Mouse (Mus musculus) embryonic facial prominence, embryonic 14.5 days (tissue): Measurements from ENCODE around the gene Boc. TPM values are rescaled to one million over a fixed set of nuclear protein-coding genes. Genes with fewer than 3 reads are reported as not detected.

Experiments
- ATAC-seq: fragments of 200-750 bp; cut with Nextera tagmentation; 2 replicates; pipeline ENCODE4 v1.8.0; 2017; ENCODE audit warnings: low read depth, moderate number of reproducible peaks, moderate TSS enrichment
- DNase-seq: peaks from one replicate; pipeline ENCODE4 v3.0.0-alpha.2; 2015; ENCODE audit warnings: low spot score
- H3K27ac ChIP-seq: fragments of 300-500 bp; sonication (generic); replicated peaks from 2 replicates; pipeline ENCODE4 v1.5.1; 2014; ENCODE audit warnings: low read depth, mild to moderate bottlenecking, low read length, moderate library complexity
- H3K27me3 ChIP-seq: fragments of 300-500 bp; sonication (generic); replicated peaks from 2 replicates; pipeline ENCODE4 v1.6.1; 2014; ENCODE audit warnings: low read length; ENCODE audit not compliant: control insufficient read depth, insufficient read depth
- H3K36me3 ChIP-seq: fragments of 300-500 bp; sonication (generic); 2 replicates; pipeline ENCODE4 v1.6.1; 2014; ENCODE audit warnings: low read length, mixed read lengths; ENCODE audit not compliant: control insufficient read depth, insufficient read depth
- H3K4me1 ChIP-seq: fragments of 300-500 bp; sonication (generic); 2 replicates; pipeline ENCODE4 v1.6.1; 2014; ENCODE audit warnings: antibody characterized with exemption, low read length; ENCODE audit not compliant: control insufficient read depth, insufficient read depth
- H3K4me2 ChIP-seq: fragments of 300-500 bp; sonication (generic); 2 replicates; pipeline ENCODE4 v1.6.1; 2014; ENCODE audit warnings: low read depth, mild to moderate bottlenecking, low read length, moderate library complexity, mixed read lengths
- H3K4me3 ChIP-seq: fragments of 300-500 bp; sonication (generic); 2 replicates; pipeline ENCODE4 v1.5.1; 2014; ENCODE audit warnings: low read depth, mild to moderate bottlenecking, low read length
- H3K9ac ChIP-seq: fragments of 300-500 bp; sonication (generic); 2 replicates; pipeline ENCODE4 v1.6.1; 2014; ENCODE audit warnings: low read depth, mild to moderate bottlenecking, low read length, moderate library complexity, mixed read lengths
- H3K9me3 ChIP-seq: fragments of 300-500 bp; sonication (generic); 2 replicates; pipeline ENCODE4 v1.6.1; 2016; ENCODE audit warnings: low read length; ENCODE audit not compliant: control insufficient read depth
- WGBS: fragments of 180-500 bp; shearing (Covaris S2); extraction: QIAGEN DNeasy Blood & Tissue Kit; methylation state at CpG from one replicate; pipeline ENCODE4 v1.1.7; 2014; 5-methylcytosine and 5-hydroxymethylcytosine counted together
- polyA plus RNA-seq: library from polyadenylated mRNA; unstranded; fragments of >200 nt; fragmentation: Nextera tagmentation; extraction: Ambion mirVana; gene quantifications from 2 replicates; pipeline ENCODE4 v1.2.1, GENCODE M21; 2014

The Boc gene
- polyA plus RNA-seq, 1 experiment from 2014 or later, result 34.8 TPM

GRCm38 (mm10) chr16:44486612-44487011, 72.1 kb downstream of the Boc start:
- H3K4me1 ChIP-seq, result no peaks in the 10 kb centered on the region
- no peaks in the 10 kb centered on the region for H3K27me3 ChIP-seq
- no peak overlapping the region for H3K4me2 ChIP-seq
- no peak overlapping the region for H3K4me3 ChIP-seq
- no peak overlapping the region for H3K9ac ChIP-seq
- H3K36me3 ChIP-seq, result peaks cover 84% of the 10 kb centered on the region
- H3K9me3 ChIP-seq, result no peaks in the 10 kb centered on the region
- WGBS, result 87% methylated on average over 9 of the region's 9 CpGs
- DNase-seq (no peak), ATAC-seq (no peak)
- no peak overlapping the region for H3K27ac ChIP-seq

- Histone ChIP-seq H3K9me3 (no peaks in the 10 kb centered on the region), H3K4me1 (no peaks in the 10 kb centered on the region), H3K27me3 (no peaks in the 10 kb centered on the region), H3K9ac (no peak overlapping the region), H3K27ac (no peak overlapping the region), H3K4me2 (no peak overlapping the region), H3K36me3 (peaks cover 75% of the 10 kb centered on the region), H3K4me3 (no peak overlapping the region)
- 86% methylated on average over 8 of the region's 8 CpGs for WGBS
- DNase-seq (no peak), ATAC-seq (no peak)
Observed at GRCm38 (mm10) chr16:44485691-44486090, 73.0 kb downstream of the Boc start.

GRCm38 (mm10) chr16:44484831-44485230, 73.9 kb downstream of the Boc start:
- peak overlapping the region; percentile 9; the same call in 1 of the 2 replicates for H3K27ac ChIP-seq
- WGBS, result 71% methylated on average over 10 of the region's 10 CpGs
- no peaks in the 10 kb centered on the region for H3K4me1 ChIP-seq
- no peak for DNase-seq
- H3K36me3 ChIP-seq, result peaks cover 66% of the 10 kb centered on the region
- no peaks in the 10 kb centered on the region for H3K9me3 ChIP-seq
- H3K4me2 ChIP-seq, result no peak overlapping the region
- H3K4me3 ChIP-seq, result no peak overlapping the region
- H3K9ac ChIP-seq, result no peak overlapping the region
- no peak for ATAC-seq
- no peaks in the 10 kb centered on the region for H3K27me3 ChIP-seq

- H3K4me2 ChIP-seq, result no peak overlapping the region
- H3K27ac ChIP-seq, result peak overlapping the region; percentile 9; the same call in 1 of the 2 replicates
- no peaks in the 10 kb centered on the region for H3K4me1 ChIP-seq
- H3K4me3 ChIP-seq, result no peak overlapping the region
- ATAC-seq, result no peak
- DNase-seq, result peak; percentile 85
- no peaks in the 10 kb centered on the region for H3K9me3 ChIP-seq
- H3K9ac ChIP-seq, result no peak overlapping the region
- peaks cover 59% of the 10 kb centered on the region for H3K36me3 ChIP-seq
- H3K27me3 ChIP-seq, result no peaks in the 10 kb centered on the region
- 8% methylated on average over 7 of the region's 7 CpGs for WGBS
Observed at GRCm38 (mm10) chr16:44484079-44484478, 74.6 kb downstream of the Boc start.

GRCm38 (mm10) chr16:44481599-44482593, 76.8 kb downstream of the Boc start:
- Histone ChIP-seq H3K36me3 (peaks cover 37% of the 10 kb centered on the region), H3K4me3 (no peak overlapping the region), H3K27ac (peak overlapping the region; percentile 54), H3K4me1 (no peaks in the 10 kb centered on the region), H3K4me2 (no peak overlapping the region), H3K9me3 (no peaks in the 10 kb centered on the region), H3K9ac (peak overlapping the region; percentile 19; the same call in 1 of the 2 replicates), H3K27me3 (no peaks in the 10 kb centered on the region)
- no peak for ATAC-seq
- WGBS, result 49% methylated on average over 28 of the region's 28 CpGs
- DNase-seq, result no peak

GRCm38 (mm10) chr16:44480616-44481015, 78.1 kb downstream of the Boc start:
- no peak overlapping the region for H3K4me3 ChIP-seq
- H3K9me3 ChIP-seq, result no peaks in the 10 kb centered on the region
- 42% methylated on average over 7 of the region's 7 CpGs for WGBS
- DNase-seq (peak; percentile 86), ATAC-seq (0 out of 2 replicates have a peak, but pooled peaks have one; percentile 7)
- H3K9ac ChIP-seq, result no peak overlapping the region
- no peak overlapping the region for H3K4me2 ChIP-seq
- H3K27ac ChIP-seq, result no peak overlapping the region
- H3K27me3 ChIP-seq, result no peaks in the 10 kb centered on the region
- peaks cover 24% of the 10 kb centered on the region for H3K36me3 ChIP-seq
- no peaks in the 10 kb centered on the region for H3K4me1 ChIP-seq

GRCm38 (mm10) chr16:44479852-44480251, 78.8 kb downstream of the Boc start:
- no peaks in the 10 kb centered on the region for H3K4me1 ChIP-seq
- H3K4me2 ChIP-seq, result no peak overlapping the region

GRCm38 (mm10) chr16:44478767-44479166, 79.9 kb downstream of the Boc start:
- Histone ChIP-seq H3K36me3 (peaks cover 12% of the 10 kb centered on the region), H3K4me2 (0 out of 2 replicates have a peak overlapping the region, but pooled peaks have one; percentile 23), H3K9me3 (no peaks in the 10 kb centered on the region), H3K4me1 (no peaks in the 10 kb centered on the region), H3K27ac (no peak overlapping the region), H3K4me3 (no peak overlapping the region), H3K27me3 (no peaks in the 10 kb centered on the region), H3K9ac (no peak overlapping the region)
- ATAC-seq (no peak), DNase-seq (no peak)
- 43% methylated on average over 18 of the region's 18 CpGs for WGBS

More at GRCm38 (mm10) chr16:44479852-44480251, 78.8 kb downstream of the Boc start:
- Histone ChIP-seq H3K4me3 (no peak overlapping the region), H3K27ac (no peak overlapping the region), H3K27me3 (no peaks in the 10 kb centered on the region), H3K9ac (no peak overlapping the region), H3K9me3 (no peaks in the 10 kb centered on the region), H3K36me3 (peaks cover 17% of the 10 kb centered on the region)
- WGBS, result 88% methylated on average over 14 of the region's 14 CpGs
- no peak for DNase-seq
- no peak for ATAC-seq
